Mouse (Mus musculus) kidney, adult 2 months (tissue): ENCODE results near the gene 4933428G20Rik. TPM values are rescaled to one million over a fixed set of nuclear protein-coding genes. Genes with fewer than 3 reads are reported as not detected.

Experiments used
- DNase-seq: peaks from one replicate; pipeline ENCODE4 v3.0.0; 2021
- H3K27ac ChIP-seq: fragments of 200-500 bp; 2 replicates; pipeline ENCODE4 v1.5.1; 2012; ENCODE audit warnings: low read depth, low read length, control low read depth, inconsistent platforms; ENCODE audit not compliant: insufficient read depth
- H3K27me3 ChIP-seq: fragments of 200-500 bp; replicated peaks from 2 replicates; pipeline ENCODE4 v1.6.1; 2012; ENCODE audit warnings: mild to moderate bottlenecking, moderate library complexity, low read length, inconsistent platforms; ENCODE audit not compliant: control insufficient read depth, insufficient read depth
- H3K36me3 ChIP-seq: fragments of 200-500 bp; 2 replicates; pipeline ENCODE4 v1.6.1; 2012; ENCODE audit warnings: mild to moderate bottlenecking, moderate library complexity, low read length, inconsistent platforms; ENCODE audit not compliant: control insufficient read depth, insufficient read depth
- H3K4me1 ChIP-seq: fragments of 200-500 bp; 2 replicates; pipeline ENCODE4 v1.6.1; 2011; ENCODE audit warnings: low read length; ENCODE audit not compliant: control insufficient read depth, insufficient read depth
- H3K4me3 ChIP-seq: fragments of 200-500 bp; 2 replicates; pipeline ENCODE4 v1.5.1; 2011; ENCODE audit warnings: mild to moderate bottlenecking, low read depth, low read length, control low read depth; ENCODE audit not compliant: insufficient read depth
- CTCF ChIP-seq: fragments of 200-500 bp; conservative IDR thresholded peaks from 2 replicates; pipeline ENCODE4 v1.5.1; 2011; ENCODE audit warnings: low read depth, mild to moderate bottlenecking, control low read depth, low read length, moderate library complexity, mixed read lengths; ENCODE audit not compliant: insufficient read depth, insufficient read length
- POLR2A ChIP-seq: fragments of 200-500 bp; IDR thresholded peaks from one replicate; pipeline ENCODE4 v1.6.1; 2011; ENCODE audit warnings: low read depth, low read length, control low read depth
- WGBS: fragments of 180-500 bp; shearing (Covaris S2); methylation state at CpG from one replicate; pipeline ENCODE4 v1.1.7; 2018; 5-methylcytosine and 5-hydroxymethylcytosine counted together
- polyA plus RNA-seq: library from polyadenylated mRNA; depleted of rRNA; stranded (reverse); fragments of >200 nt; gene quantifications from 2 replicates; pipeline ENCODE4 v1.2.3, GENCODE M21; 2012

Gene 4933428G20Rik
- polyA plus RNA-seq, 1 experiment: not detected

GRCm38 (mm10) chr11:97479824-97480223 lies 20.3 kb downstream of the 4933428G20Rik start:
- no peak overlapping the region for H3K4me3 ChIP-seq
- no peak overlapping the region for H3K27ac ChIP-seq
- TF ChIP-seq CTCF (no peak), POLR2A (no peak)
- no peaks in the 10 kb centered on the region for H3K36me3 ChIP-seq
- no peaks in the 10 kb centered on the region for H3K27me3 ChIP-seq
- 56% methylated on average over 8 of the region's 8 CpGs for WGBS
- H3K4me1 ChIP-seq: no peaks in the 10 kb centered on the region
- DNase-seq: no peak

GRCm38 (mm10) chr11:97479085-97479484 lies 21.1 kb downstream of the 4933428G20Rik start:
- H3K27ac ChIP-seq: no peak overlapping the region
- WGBS: 72% methylated on average over 10 of the region's 10 CpGs
- TF ChIP-seq POLR2A (no peak), CTCF (no peak)
- no peak overlapping the region for H3K4me3 ChIP-seq
- H3K27me3 ChIP-seq: no peaks in the 10 kb centered on the region
- DNase-seq: no peak
- H3K36me3 ChIP-seq: no peaks in the 10 kb centered on the region
- H3K4me1 ChIP-seq: no peaks in the 10 kb centered on the region

GRCm38 (mm10) chr11:97478345-97478744 lies 21.8 kb downstream of the 4933428G20Rik start:
- H3K27ac ChIP-seq: no peak overlapping the region
- 86% methylated on average over 6 of the region's 6 CpGs for WGBS
- no peak for TF ChIP-seq CTCF
- no peak for TF ChIP-seq POLR2A
- H3K36me3 ChIP-seq: no peaks in the 10 kb centered on the region
- H3K4me1 ChIP-seq: no peaks in the 10 kb centered on the region
- H3K4me3 ChIP-seq: no peak overlapping the region
- H3K27me3 ChIP-seq: no peaks in the 10 kb centered on the region
- DNase-seq: no peak

GRCm38 (mm10) chr11:97477431-97477830 lies 22.7 kb downstream of the 4933428G20Rik start:
- TF ChIP-seq CTCF: no peak
- no peak for TF ChIP-seq POLR2A

GRCm38 (mm10) chr11:97476334-97477095 lies 23.6 kb downstream of the 4933428G20Rik start:
- no peaks in the 10 kb centered on the region for H3K36me3 ChIP-seq
- H3K4me3 ChIP-seq: no peak overlapping the region
- H3K27ac ChIP-seq: no peak overlapping the region
- TF ChIP-seq CTCF: peak; percentile 55
- TF ChIP-seq POLR2A: no peak
- H3K4me1 ChIP-seq: no peaks in the 10 kb centered on the region
- H3K27me3 ChIP-seq: no peaks in the 10 kb centered on the region
- peak; percentile 53 for DNase-seq
- 68% methylated on average over 8 of the region's 8 CpGs for WGBS

More at GRCm38 (mm10) chr11:97477431-97477830, 22.7 kb downstream of the 4933428G20Rik start:
- no peaks in the 10 kb centered on the region for H3K36me3 ChIP-seq
- DNase-seq: peak; percentile 35
- no peak overlapping the region for H3K4me3 ChIP-seq
- H3K27me3 ChIP-seq: no peaks in the 10 kb centered on the region
- no peaks in the 10 kb centered on the region for H3K4me1 ChIP-seq
- no peak overlapping the region for H3K27ac ChIP-seq
- 48% methylated on average over 7 of the region's 7 CpGs for WGBS

GRCm38 (mm10) chr11:97471276-97471675 lies 28.9 kb downstream of the 4933428G20Rik start:
- no peak overlapping the region for H3K27ac ChIP-seq
- TF ChIP-seq CTCF: no peak
- no peak for TF ChIP-seq POLR2A
- H3K36me3 ChIP-seq: no peaks in the 10 kb centered on the region
- H3K27me3 ChIP-seq: no peaks in the 10 kb centered on the region
- DNase-seq: no peak
- 90% methylated on average over 6 of the region's 6 CpGs for WGBS
- H3K4me3 ChIP-seq: no peak overlapping the region
- H3K4me1 ChIP-seq: no peaks in the 10 kb centered on the region

- Histone ChIP-seq H3K27ac (no peak overlapping the region), H3K4me1 (no peaks in the 10 kb centered on the region), H3K27me3 (no peaks in the 10 kb centered on the region), H3K36me3 (no peaks in the 10 kb centered on the region), H3K4me3 (no peak overlapping the region)
- WGBS: 89% methylated on average over 7 of the region's 7 CpGs
- TF ChIP-seq CTCF: no peak
- TF ChIP-seq POLR2A: no peak
- DNase-seq: no peak
Observed at GRCm38 (mm10) chr11:97469828-97470227, 30.3 kb downstream of the 4933428G20Rik start.

GRCm38 (mm10) chr11:97468639-97469287 lies 31.4 kb downstream of the 4933428G20Rik start:
- Histone ChIP-seq H3K4me3 (no peak overlapping the region), H3K27me3 (no peaks in the 10 kb centered on the region), H3K27ac (no peak overlapping the region), H3K36me3 (no peaks in the 10 kb centered on the region), H3K4me1 (no peaks in the 10 kb centered on the region)
- 53% methylated on average over 14 of the region's 14 CpGs for WGBS
- DNase-seq: peak; percentile 86
- peak; percentile 98 for TF ChIP-seq CTCF
- no peak for TF ChIP-seq POLR2A
